Comparison of ENCODE assay signal across 26 mouse cellular contexts in the genomic region with DNA sequence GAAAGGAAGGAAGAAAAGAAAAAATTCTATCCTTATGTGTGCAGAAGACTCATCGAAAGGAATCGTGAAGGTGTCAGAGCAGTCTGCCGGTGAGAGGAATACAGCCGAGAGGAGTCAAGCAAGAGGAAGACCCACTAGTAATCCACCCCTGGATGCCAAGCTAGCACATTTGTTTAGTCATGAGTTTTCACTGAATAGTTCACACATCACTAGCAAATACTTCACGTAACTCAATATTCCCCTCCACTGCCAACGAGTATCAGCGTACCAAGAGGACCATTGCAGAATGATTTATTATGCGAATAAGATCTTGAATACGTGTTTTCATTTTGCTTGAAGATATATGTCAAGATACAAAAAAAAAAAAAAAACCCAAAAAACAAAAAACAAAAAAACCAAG.
DNase-seq lines count a peak whose midpoint lies in the region; ATAC-seq lines count a peak whose summit lies in the region.
"Had no signal": no experiment of that assay in that cellular context is flagged by ENCODE, and none has a peak within 500 bp of the region (broad histone marks: within the 10 kb centered on the region; RNA-seq: fewer than 3 reads in every experiment).

No protein-coding gene starts in this region.

- 89% methylated on average over 9 of the region's 9 CpGs for WGBS in embryonic facial prominence, embryonic 14.5 days
- 95% methylated on average over 9 of the region's 9 CpGs for WGBS in embryonic facial prominence, embryonic 10.5 days
- WGBS in neural tube, embryonic 15.5 days = 90% methylated on average over 9 of the region's 9 CpGs

- H3K4me2 ChIP-seq in embryonic facial prominence, embryonic 14.5 days (ENCODE audit: low read depth, low read length) = no peak overlapping the region
- H3K4me2 ChIP-seq in neural tube, embryonic 15.5 days = no peak overlapping the region
- H3K4me2 ChIP-seq: embryonic facial prominence, embryonic 15.5 days; heart, embryonic 12.5 days; heart, embryonic 15.5 days; hindbrain, embryonic 13.5 days; intestine, embryonic 15.5 days had no signal

- H3K9ac ChIP-seq in embryonic facial prominence, embryonic 14.5 days (ENCODE audit: low read depth, low read length) = no peak overlapping the region
- no peak overlapping the region for H3K9ac ChIP-seq in neural tube, embryonic 15.5 days (replicated peaks)
- H3K9ac ChIP-seq: embryonic facial prominence, embryonic 15.5 days; forebrain, postnatal 0 days; heart, embryonic 12.5 days; heart, embryonic 15.5 days; hindbrain, embryonic 13.5 days; intestine, embryonic 15.5 days had no signal

- H3K27me3 ChIP-seq in embryonic facial prominence, embryonic 14.5 days (replicated peaks; ENCODE audit: control insufficient read depth, insufficient read depth, low read length) = no peaks in the 10 kb centered on the region
- no peaks in the 10 kb centered on the region for H3K27me3 ChIP-seq in embryonic facial prominence, embryonic 10.5 days (replicated peaks; ENCODE audit: low read depth, poor library complexity, severe bottlenecking)
- no peaks in the 10 kb centered on the region for H3K27me3 ChIP-seq in neural tube, embryonic 15.5 days (replicated peaks)
- H3K27me3 ChIP-seq: embryonic facial prominence, embryonic 15.5 days; heart, embryonic 12.5 days; heart, embryonic 15.5 days; hindbrain, embryonic 13.5 days; intestine, embryonic 15.5 days had no signal

- H3K36me3 ChIP-seq in embryonic facial prominence, embryonic 14.5 days (ENCODE audit: control insufficient read depth, insufficient read depth, low read length) = no peaks in the 10 kb centered on the region
- no peaks in the 10 kb centered on the region for H3K36me3 ChIP-seq in embryonic facial prominence, embryonic 10.5 days (replicated peaks)
- H3K36me3 ChIP-seq in neural tube, embryonic 15.5 days = no peaks in the 10 kb centered on the region
- H3K36me3 ChIP-seq: embryonic facial prominence, embryonic 15.5 days; heart, embryonic 12.5 days; heart, embryonic 15.5 days; hindbrain, embryonic 10.5 days; hindbrain, embryonic 13.5 days; intestine, embryonic 15.5 days had no signal

- no peaks in the 10 kb centered on the region for H3K9me3 ChIP-seq in embryonic facial prominence, embryonic 14.5 days (ENCODE audit: control insufficient read depth, low read length)
- no peaks in the 10 kb centered on the region for H3K9me3 ChIP-seq in embryonic facial prominence, embryonic 10.5 days
- no peaks in the 10 kb centered on the region for H3K9me3 ChIP-seq in neural tube, embryonic 15.5 days (replicated peaks)
- H3K9me3 ChIP-seq: embryonic facial prominence, embryonic 15.5 days; heart, embryonic 12.5 days; heart, embryonic 15.5 days; hindbrain, embryonic 13.5 days; intestine, embryonic 15.5 days had no signal

- no peak overlapping the region for H3K4me3 ChIP-seq in embryonic facial prominence, embryonic 14.5 days (ENCODE audit: low read depth, low read length)
- no peak overlapping the region for H3K4me3 ChIP-seq in embryonic facial prominence, embryonic 10.5 days
- no peak overlapping the region for H3K4me3 ChIP-seq in neural tube, embryonic 15.5 days (replicated peaks)
- H3K4me3 ChIP-seq: embryonic facial prominence, embryonic 15.5 days; heart, embryonic 12.5 days; heart, embryonic 15.5 days; hindbrain, embryonic 10.5 days; hindbrain, embryonic 13.5 days; intestine, embryonic 15.5 days had no signal

- peak; percentile 15 for DNase-seq in embryonic facial prominence, embryonic 14.5 days (ENCODE audit: low spot score)
- DNase-seq in embryonic facial prominence, embryonic 10.5 days (ENCODE audit: low spot score) = no peak
- DNase-seq in gastrocnemius, postnatal 14 days = peak; percentile 6
- no peak for DNase-seq in gastrocnemius, postnatal 36 days
- peak; percentile 3 for DNase-seq in neural tube, embryonic 10.5 days (ENCODE audit: extremely low spot score, low spot score)
- DNase-seq: adrenal gland, adult 8-10 months; adrenal gland, postnatal 25 days; cerebellum, adult 11-12 months; cerebellum, adult 8-10 months; cerebellum, postnatal 10 days; cerebellum, postnatal 36 days; embryo, embryonic 11 days; forebrain, postnatal 0 days; heart, adult 18-20 months; heart, postnatal 10 days; heart, postnatal 36 days had no signal

- no peaks in the 10 kb centered on the region for H3K4me1 ChIP-seq in embryonic facial prominence, embryonic 14.5 days (ENCODE audit: control insufficient read depth, insufficient read depth, low read length)
- H3K4me1 ChIP-seq in embryonic facial prominence, embryonic 10.5 days = no peaks in the 10 kb centered on the region
- H3K4me1 ChIP-seq in neural tube, embryonic 15.5 days = no peaks in the 10 kb centered on the region
- H3K4me1 ChIP-seq: embryonic facial prominence, embryonic 15.5 days; heart, embryonic 12.5 days; heart, embryonic 15.5 days; hindbrain, embryonic 10.5 days; hindbrain, embryonic 13.5 days; intestine, embryonic 15.5 days had no signal

- no peak overlapping the region for H3K27ac ChIP-seq in embryonic facial prominence, embryonic 14.5 days (replicated peaks; ENCODE audit: low read depth, low read length)
- H3K27ac ChIP-seq in embryonic facial prominence, embryonic 10.5 days (replicated peaks) = no peak overlapping the region
- H3K27ac ChIP-seq in neural tube, embryonic 15.5 days (replicated peaks) = no peak overlapping the region
- H3K27ac ChIP-seq: embryonic facial prominence, embryonic 15.5 days; heart, embryonic 15.5 days; hindbrain, embryonic 10.5 days; hindbrain, embryonic 13.5 days; intestine, embryonic 15.5 days had no signal

- ATAC-seq in embryonic facial prominence, embryonic 14.5 days (ENCODE audit: low read depth) = no peak
- no peak for ATAC-seq in neural tube, embryonic 15.5 days (ENCODE audit: low FRiP score)
- ATAC-seq: activated CD4-positive, CD25-positive, alpha-beta regulatory T cell, adult 4 months; forebrain, embryonic 14.5 days; forebrain, postnatal 0 days; hindbrain, embryonic 16.5 days; intestine, embryonic 15.5 days had no signal

- intact Hi-C loops in gastrocnemius, postnatal 14 days (cut with DNase I; ENCODE audit: low total_unique reads) = no loop called here
- intact Hi-C loops in gastrocnemius, postnatal 36 days (cut with DNase I) = loop anchor here (10.0 kb wide), 1 partner anchor 209 kb away; no protein-coding TSS in a partner anchor

Comparison
In these comparisons a context has a peak if more than half of its experiments do, and no peak if none do; other contexts are left out.
1. DNase-seq: peak in embryonic facial prominence, embryonic 14.5 days (single experiment), gastrocnemius, postnatal 14 days (single experiment) and neural tube, embryonic 10.5 days (single experiment); none in embryonic facial prominence, embryonic 10.5 days (single experiment) and gastrocnemius, postnatal 36 days (0 of 2).